8 mouse cellular contexts compared by ENCODE assay signal in genomic region chr5:53998146-53998742, GRCm38 (mm10). TPM values are rescaled to one million over a fixed set of nuclear protein-coding genes. Genes with fewer than 3 reads are reported as not detected.
A peak's percentile ranks its signal among the peaks of the same experiment; 100 is the strongest.
DNase-seq lines count a peak whose midpoint lies in the region; ATAC-seq and TF ChIP-seq lines count a peak whose summit lies in the region.

Gene Stim2, plus strand, starts transcription at chr5:53998499.

- in situ Hi-C loops in Patski (cut with MboI; ENCODE audit: low pct_unique_long_range_greater_than_20kb) = no loop called here

- H3K4me3 ChIP-seq in hindbrain, embryonic 14.5 days (replicated peaks; ENCODE audit: low read length) = peak within 1 kb of the TSS; percentile 82

- CTCF ChIA-PET in Patski (lab: Charles Lee) = interaction anchor here (1.3 to 1.7 kb wide), 4 partner anchors 11 to 53 kb away, joined by 3 to 6 read pairs (median 4); no protein-coding TSS in a partner anchor

- no peaks in the 10 kb centered on the region for H3K9me3 ChIP-seq in hindbrain, embryonic 14.5 days (ENCODE audit: control insufficient read depth, low read length)

- peaks cover 21% of the 10 kb centered on the region for H3K4me1 ChIP-seq in hindbrain, embryonic 14.5 days (replicated peaks; ENCODE audit: control insufficient read depth, insufficient read depth, low read length)

- H3K4me2 ChIP-seq in hindbrain, embryonic 14.5 days (replicated peaks) = peak within 1 kb of the TSS; percentile 71

- peak within 1 kb of the TSS; percentile 87 for H3K9ac ChIP-seq in hindbrain, embryonic 14.5 days

- no peak for TF ChIP-seq CTCF in Patski (IDR thresholded peaks at IDR 0.05)

- no peaks in the 10 kb centered on the region for H3K36me3 ChIP-seq in hindbrain, embryonic 14.5 days (replicated peaks; ENCODE audit: control insufficient read depth, insufficient read depth)

- H3K27ac ChIP-seq in hindbrain, embryonic 14.5 days = peak within 1 kb of the TSS; percentile 91

- POLR2A ChIA-PET in Patski (lab: Charles Lee) = interaction anchor here (0.6 to 1.2 kb wide), 5 partner anchors 14 to 561 kb away, joined by 3 to 4 read pairs (median 3); no protein-coding TSS in a partner anchor

- peak; percentile 85 for DNase-seq in Patski (ENCODE audit: low read depth, low spot score)
- peak; percentile 98 to 99 for DNase-seq in cerebellum, postnatal 14 days
- DNase-seq in frontal cortex, postnatal 25 days (ENCODE audit: low spot score in 2 of 2) = peak; percentile 78 to 90
- peak; percentile 98 for DNase-seq in hindbrain, embryonic 14.5 days (ENCODE audit: low spot score)
- DNase-seq in layer of hippocampus, postnatal 36 days = peak; percentile 95 to 96
- peak; percentile 94 for DNase-seq in lung, postnatal 36 days
- peak; percentile 97 for DNase-seq in retina, postnatal 1 day
- DNase-seq in urinary bladder, adult 18-20 months (ENCODE audit: low spot score in 2 of 2) = peak; percentile 92 to 93

- no peaks in the 10 kb centered on the region for H3K27me3 ChIP-seq in Patski
- H3K27me3 ChIP-seq in hindbrain, embryonic 14.5 days (ENCODE audit: control insufficient read depth, insufficient read depth, low read length) = no peaks in the 10 kb centered on the region

- WGBS in hindbrain, embryonic 14.5 days = under 1% methylated on average over 43 of the region's 71 CpGs

- peak; percentile 85 for ATAC-seq in Patski
- ATAC-seq in hindbrain, embryonic 14.5 days (ENCODE audit: low FRiP score) = peak; percentile 96

RNA-seq across cellular contexts. Expression of gene Stim2, which starts in this region (rescaled TPM):
- polyA plus RNA-seq in Patski (2021) = 25.7 TPM
- polyA plus RNA-seq in hindbrain, embryonic 14.5 days (2014; fragmentation: Nextera tagmentation; extraction: Ambion mirVana) = 36.2 and 36.4 TPM in 2 replicates
- total RNA-seq in layer of hippocampus, postnatal 36 days (2021) = 100 to 1,000 TPM; 164 to 175 TPM

Comparison
In these comparisons a context has a peak if more than half of its experiments do, and no peak if none do; other contexts are left out.
1. Peak in every context shown above with its lines: DNase-seq, ATAC-seq, H3K4me3 ChIP-seq and H3K27ac ChIP-seq.